Mouse (Mus musculus): ENCODE measurements around the gene Pbx4. TPM values are rescaled to one million over a fixed set of nuclear protein-coding genes. Genes with fewer than 3 reads are reported as not detected.

Gene Pbx4
- polyA plus RNA-seq, 1 experiment from 2014 or later: 5.6 TPM

- Histone ChIP-seq H3K9ac (ENCODE audit: low read depth, low read length) (no peak overlapping the region), H3K4me2 (no peak overlapping the region), H3K4me3 (ENCODE audit: low read depth, low read length) (no peak overlapping the region), H3K9me3 (ENCODE audit: control insufficient read depth, low read length) (no peaks in the 10 kb centered on the region), H3K4me1 (replicated peaks; ENCODE audit: control insufficient read depth, insufficient read depth, low read length) (peaks cover 19% of the 10 kb centered on the region), H3K36me3 (ENCODE audit: control insufficient read depth, insufficient read depth, low read length) (peaks cover 55% of the 10 kb centered on the region), H3K27ac (ENCODE audit: low read depth, low read length) (no peak overlapping the region), H3K27me3 (replicated peaks; ENCODE audit: control insufficient read depth, insufficient read depth, low read length) (no peaks in the 10 kb centered on the region)
- DNase-seq (ENCODE audit: low spot score) (no peak), ATAC-seq (replicated peaks; ENCODE audit: low FRiP score) (no peak)
- WGBS: 57% methylated on average over 5 of the region's 5 CpGs
These were observed 83.5 kb downstream of the Pbx4 start for GRCm38 (mm10) chr8:69915748-69916147.

GRCm38 (mm10) chr8:69918506-69918905, 86.2 kb downstream of the Pbx4 start:
- ATAC-seq (replicated peaks; ENCODE audit: low FRiP score): no peak
- Histone ChIP-seq H3K4me2 (no peak overlapping the region), H3K9ac (ENCODE audit: low read depth, low read length) (no peak overlapping the region), H3K9me3 (ENCODE audit: control insufficient read depth, low read length) (no peaks in the 10 kb centered on the region), H3K4me1 (replicated peaks; ENCODE audit: control insufficient read depth, insufficient read depth, low read length) (peaks cover 39% of the 10 kb centered on the region), H3K36me3 (ENCODE audit: control insufficient read depth, insufficient read depth, low read length) (peaks cover 31% of the 10 kb centered on the region), H3K27me3 (replicated peaks; ENCODE audit: control insufficient read depth, insufficient read depth, low read length) (no peaks in the 10 kb centered on the region), H3K27ac (ENCODE audit: low read depth, low read length) (no peak overlapping the region), H3K4me3 (ENCODE audit: low read depth, low read length) (no peak overlapping the region)
- no peak for DNase-seq (ENCODE audit: low spot score)

GRCm38 (mm10) chr8:69919010-69919409, 86.7 kb downstream of the Pbx4 start:
- Histone ChIP-seq H3K4me1 (replicated peaks; ENCODE audit: control insufficient read depth, insufficient read depth, low read length) (peaks cover 43% of the 10 kb centered on the region), H3K27me3 (replicated peaks; ENCODE audit: control insufficient read depth, insufficient read depth, low read length) (no peaks in the 10 kb centered on the region), H3K9me3 (ENCODE audit: control insufficient read depth, low read length) (no peaks in the 10 kb centered on the region), H3K36me3 (ENCODE audit: control insufficient read depth, insufficient read depth, low read length) (peaks cover 26% of the 10 kb centered on the region), H3K9ac (ENCODE audit: low read depth, low read length) (no peak overlapping the region), H3K4me2 (no peak overlapping the region), H3K4me3 (ENCODE audit: low read depth, low read length) (no peak overlapping the region), H3K27ac (ENCODE audit: low read depth, low read length) (no peak overlapping the region)
- peak; percentile 57 for DNase-seq (ENCODE audit: low spot score)
- peak; percentile 50 for ATAC-seq (replicated peaks; ENCODE audit: low FRiP score)
- WGBS: 58% methylated on average over 1 of the region's 1 CpGs

- Histone ChIP-seq H3K4me3 (ENCODE audit: low read depth, low read length) (no peak overlapping the region), H3K4me2 (peak overlapping the region; percentile 43), H3K36me3 (ENCODE audit: control insufficient read depth, insufficient read depth, low read length) (peaks cover 17% of the 10 kb centered on the region), H3K27me3 (replicated peaks; ENCODE audit: control insufficient read depth, insufficient read depth, low read length) (no peaks in the 10 kb centered on the region), H3K9me3 (ENCODE audit: control insufficient read depth, low read length) (no peaks in the 10 kb centered on the region), H3K27ac (ENCODE audit: low read depth, low read length) (peak overlapping the region; percentile 59), H3K9ac (ENCODE audit: low read depth, low read length) (0 out of 2 replicates have a peak overlapping the region, but pooled peaks have one; percentile 10), H3K4me1 (replicated peaks; ENCODE audit: control insufficient read depth, insufficient read depth, low read length) (peaks cover 49% of the 10 kb centered on the region)
- ATAC-seq (replicated peaks; ENCODE audit: low FRiP score): peak; percentile 68
- 33% methylated on average over 11 of the region's 11 CpGs for WGBS
- DNase-seq (ENCODE audit: low spot score): peak; percentile 58
These were observed 87.8 kb downstream of the Pbx4 start for GRCm38 (mm10) chr8:69919876-69920662.

- peak overlapping the region; percentile 52 for H3K27ac ChIP-seq (ENCODE audit: low read depth, low read length)
- peak overlapping the region; percentile 43 for H3K4me2 ChIP-seq
- DNase-seq (ENCODE audit: low spot score) (no peak), ATAC-seq (replicated peaks; ENCODE audit: low FRiP score) (no peak)
- no peaks in the 10 kb centered on the region for H3K9me3 ChIP-seq (ENCODE audit: control insufficient read depth, low read length)
- 0 out of 2 replicates have a peak overlapping the region, but pooled peaks have one; percentile 2 for H3K9ac ChIP-seq (ENCODE audit: low read depth, low read length)
- WGBS: 88% methylated on average over 2 of the region's 2 CpGs
- H3K4me3 ChIP-seq (ENCODE audit: low read depth, low read length): no peak overlapping the region
- H3K27me3 ChIP-seq (replicated peaks; ENCODE audit: control insufficient read depth, insufficient read depth, low read length): no peaks in the 10 kb centered on the region
- peaks cover 49% of the 10 kb centered on the region for H3K4me1 ChIP-seq (replicated peaks; ENCODE audit: control insufficient read depth, insufficient read depth, low read length)
- H3K36me3 ChIP-seq (ENCODE audit: control insufficient read depth, insufficient read depth, low read length): peaks cover 13% of the 10 kb centered on the region
These were observed 88.8 kb downstream of the Pbx4 start for GRCm38 (mm10) chr8:69921141-69921540.

Other genes starting within 250 kb of the Pbx4 start
- 13.9 and 17.2 TPM in 2 replicates for gene Zfp868, start 206.9 kb upstream of the Pbx4 start, polyA plus RNA-seq (2014; fragmentation: Nextera tagmentation; extraction: Ambion mirVana)
- gene Zfp964, start 178.0 kb upstream of the Pbx4 start, polyA plus RNA-seq (2014; fragmentation: Nextera tagmentation; extraction: Ambion mirVana): 0.77 and 0.92 TPM in 2 replicates
- gene Zfp869, start 121.8 kb upstream of the Pbx4 start, polyA plus RNA-seq (2014; fragmentation: Nextera tagmentation; extraction: Ambion mirVana): 23.5 and 26.6 TPM in 2 replicates
- gene Zfp963, start 82.5 kb upstream of the Pbx4 start, polyA plus RNA-seq (2014; fragmentation: Nextera tagmentation; extraction: Ambion mirVana): 3.8 and 4.1 TPM in 2 replicates
- gene Gm20422, start 57.6 kb upstream of the Pbx4 start, polyA plus RNA-seq (2014; fragmentation: Nextera tagmentation; extraction: Ambion mirVana): 0.57 and 0.70 TPM in 2 replicates
- gene Atp13a1, start 41.3 kb upstream of the Pbx4 start, polyA plus RNA-seq (2014; fragmentation: Nextera tagmentation; extraction: Ambion mirVana): 53.4 and 54.2 TPM in 2 replicates
- gene Zfp866, start 41.3 kb upstream of the Pbx4 start, polyA plus RNA-seq (2014; fragmentation: Nextera tagmentation; extraction: Ambion mirVana): 21.3 and 21.7 TPM in 2 replicates
- gene Gmip, start 23.8 kb upstream of the Pbx4 start, polyA plus RNA-seq (2014; fragmentation: Nextera tagmentation; extraction: Ambion mirVana): 9.5 and 10.9 TPM in 2 replicates
- gene Lpar2, start 10.1 kb upstream of the Pbx4 start, polyA plus RNA-seq (2014; fragmentation: Nextera tagmentation; extraction: Ambion mirVana): 0.44 and 0.49 TPM in 2 replicates
- gene Cilp2, start 55.2 kb downstream of the Pbx4 start, polyA plus RNA-seq (2014; fragmentation: Nextera tagmentation; extraction: Ambion mirVana): 0.48 and 0.56 TPM in 2 replicates
- gene Tssk6, start 69.7 kb downstream of the Pbx4 start, polyA plus RNA-seq (2014; fragmentation: Nextera tagmentation; extraction: Ambion mirVana): 4.5 and 5.2 TPM in 2 replicates
- gene Ndufa13, start 70.1 kb downstream of the Pbx4 start, polyA plus RNA-seq (2014; fragmentation: Nextera tagmentation; extraction: Ambion mirVana): 145 and 159 TPM in 2 replicates
- gene Yjefn3, start 70.2 kb downstream of the Pbx4 start, polyA plus RNA-seq (2014; fragmentation: Nextera tagmentation; extraction: Ambion mirVana): 1.7 and 1.9 TPM in 2 replicates
- 72.6 and 75.3 TPM in 2 replicates for gene Gatad2a, start 163.9 kb downstream of the Pbx4 start, polyA plus RNA-seq (2014; fragmentation: Nextera tagmentation; extraction: Ambion mirVana)
- gene Mau2, start 210.2 kb downstream of the Pbx4 start, polyA plus RNA-seq (2014; fragmentation: Nextera tagmentation; extraction: Ambion mirVana): 42.1 and 46.5 TPM in 2 replicates
- 30.8 and 32.4 TPM in 2 replicates for gene Sugp1, start 210.3 kb downstream of the Pbx4 start, polyA plus RNA-seq (2014; fragmentation: Nextera tagmentation; extraction: Ambion mirVana)
- 0.60 and 0.82 TPM in 2 replicates for gene Tm6sf2, start 240.4 kb downstream of the Pbx4 start, polyA plus RNA-seq (2014; fragmentation: Nextera tagmentation; extraction: Ambion mirVana)